Mouse (Mus musculus): ENCODE data around the gene Vmn1r25.
"Not testable (repeated sequence)": the region's sequence is repeated elsewhere in the genome, so short reads cannot be mapped to it uniquely, and the experiment has no call there.

The Vmn1r25 gene

GRCm38 (mm10) chr6:57980710-57981109 is at the start of gene Vmn1r25:
Vmn1r25 (minus strand) TSS chr6:57980810.
- DNase-seq = no peak

GRCm38 (mm10) chr6:58017478-58017877 is 36.9 kb upstream of the Vmn1r25 start:
- DNase-seq = not testable (repeated sequence)

GRCm38 (mm10) chr6:58015059-58015458 is 34.4 kb upstream of the Vmn1r25 start, which contains the start of gene Vmn1r26:
Vmn1r26 (minus strand) TSS chr6:58015159.
- DNase-seq = no peak

GRCm38 (mm10) chr6:57961403-57961802 is 19.2 kb downstream of the Vmn1r25 start, which contains the start of gene Vmn1r24:
Vmn1r24 (minus strand) TSS chr6:57961503.
- not testable (repeated sequence) for DNase-seq

Measured in thymus, postnatal 36 days (tissue).